Mouse (Mus musculus) heart, embryonic 13.5 days (tissue): Measurements from ENCODE around the gene Lyrm1. TPM values are rescaled to one million over a fixed set of nuclear protein-coding genes. Genes with fewer than 3 reads are reported as not detected.

Experiments
- ATAC-seq: fragments of 200-750 bp; cut with Nextera tagmentation; 2 replicates; pipeline ENCODE4 v1.8.0; 2017; ENCODE audit warnings: moderate TSS enrichment; ENCODE audit not compliant: insufficient number of reproducible peaks, low FRiP score, low TSS enrichment; ENCODE audit errors: extremely low read depth
- H3K27ac ChIP-seq: fragments of 300-500 bp; sonication (generic); replicated peaks from 2 replicates; pipeline ENCODE4 v1.5.1; 2015; ENCODE audit warnings: moderate library complexity, mild to moderate bottlenecking, inconsistent platforms
- H3K27me3 ChIP-seq: fragments of 300-500 bp; sonication (generic); replicated peaks from 2 replicates; pipeline ENCODE4 v1.6.1; 2015; ENCODE audit warnings: mild to moderate bottlenecking, inconsistent platforms
- H3K36me3 ChIP-seq: fragments of 300-500 bp; sonication (generic); 2 replicates; pipeline ENCODE4 v1.6.1; 2015; ENCODE audit warnings: mild to moderate bottlenecking, inconsistent platforms
- H3K4me1 ChIP-seq: fragments of 300-500 bp; sonication (generic); 2 replicates; pipeline ENCODE4 v1.6.1; 2015; ENCODE audit warnings: inconsistent platforms
- H3K4me2 ChIP-seq: fragments of 300-500 bp; sonication (generic); 2 replicates; pipeline ENCODE4 v1.6.1; 2015; ENCODE audit warnings: inconsistent platforms, mild to moderate bottlenecking, moderate library complexity
- H3K4me3 ChIP-seq: fragments of 300-500 bp; sonication (generic); 2 replicates; pipeline ENCODE4 v1.5.1; 2015; ENCODE audit warnings: moderate library complexity, mild to moderate bottlenecking, inconsistent platforms
- H3K9ac ChIP-seq: fragments of 300-500 bp; sonication (generic); 2 replicates; pipeline ENCODE4 v1.6.1; 2015; ENCODE audit warnings: inconsistent platforms, mild to moderate bottlenecking, moderate library complexity
- H3K9me3 ChIP-seq: fragments of 300-500 bp; sonication (generic); 2 replicates; pipeline ENCODE4 v1.6.1; 2016; ENCODE audit warnings: inconsistent platforms
- WGBS: fragments of 180-500 bp; shearing (Covaris S2); methylation state at CpG from one replicate; pipeline ENCODE4 v1.1.7; 2015; ENCODE audit warnings: mixed read lengths; 5-methylcytosine and 5-hydroxymethylcytosine counted together
- polyA plus RNA-seq: library from polyadenylated mRNA; unstranded; fragments of >200 nt; fragmentation: Nextera tagmentation; extraction: Ambion mirVana; gene quantifications from 2 replicates; pipeline ENCODE4 v1.2.1, GENCODE M21; 2015

The Lyrm1 gene
- polyA plus RNA-seq, 1 experiment from 2014 or later, result 8.2 TPM

DNA sequence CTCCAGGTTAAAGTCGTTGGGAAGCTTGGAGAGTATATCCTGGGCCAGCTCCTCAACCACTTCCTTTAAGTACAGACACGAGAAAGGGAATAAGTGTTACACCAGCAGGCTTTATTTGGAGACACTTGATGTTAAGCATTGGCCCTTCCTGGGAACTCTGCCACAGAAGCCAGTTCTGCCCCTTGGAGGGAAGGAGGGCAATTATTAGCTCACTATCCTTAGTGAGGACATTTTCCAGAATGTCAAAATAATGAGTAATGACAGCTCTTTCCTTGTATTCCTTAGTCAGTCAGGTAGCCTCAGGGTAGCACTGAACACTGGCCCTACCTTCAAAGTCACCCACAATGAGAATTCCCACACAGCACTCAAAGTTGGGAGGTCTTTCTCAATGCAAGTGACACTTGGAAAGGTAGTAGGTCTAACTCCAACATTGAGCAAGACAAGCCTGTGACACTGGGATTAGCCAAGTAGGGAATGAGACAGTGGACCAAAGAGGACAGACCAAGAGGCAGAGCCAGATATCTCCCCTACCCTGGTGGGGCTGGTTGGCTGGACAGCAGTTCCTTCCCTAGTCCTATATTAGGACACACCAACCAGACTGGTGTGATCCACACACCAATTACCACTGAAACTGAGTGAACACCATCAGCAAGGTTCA is 33.3 kb downstream of the Lyrm1 start:
- WGBS, result 54% methylated on average over 2 of the region's 2 CpGs
- H3K27me3 ChIP-seq, result no peaks in the 10 kb centered on the region

DNA sequence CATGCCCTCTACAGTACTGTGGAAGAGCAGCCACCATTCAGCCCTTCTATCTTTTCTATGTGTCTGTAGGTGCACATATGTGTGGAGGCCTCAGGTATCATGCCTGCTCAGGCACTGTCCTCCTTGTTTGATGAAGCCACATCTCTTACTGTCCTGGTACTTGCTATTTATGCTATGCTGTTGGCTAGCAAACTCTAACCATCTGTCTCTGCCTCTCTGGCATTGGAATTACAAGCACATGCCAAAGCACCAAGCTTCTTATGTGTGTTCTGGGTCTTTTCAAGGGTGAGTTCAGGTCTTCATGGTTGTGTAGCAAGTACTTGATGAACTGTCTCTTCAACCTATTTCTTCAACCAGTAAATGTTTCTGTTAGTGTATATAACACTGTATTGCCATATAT is 40.7 kb downstream of the Lyrm1 start:
- Histone ChIP-seq H3K9ac (no peak overlapping the region), H3K4me1 (no peaks in the 10 kb centered on the region), H3K4me3 (no peak overlapping the region), H3K9me3 (no peaks in the 10 kb centered on the region), H3K27me3 (no peaks in the 10 kb centered on the region), H3K36me3 (no peaks in the 10 kb centered on the region), H3K4me2 (no peak overlapping the region), H3K27ac (no peak overlapping the region)
- ATAC-seq, result no peak

More for the DNA sequence above, 33.3 kb downstream of the Lyrm1 start:
- H3K36me3 ChIP-seq, result no peaks in the 10 kb centered on the region
- H3K27ac ChIP-seq, result no peak overlapping the region
- no peak overlapping the region for H3K4me2 ChIP-seq
- no peak overlapping the region for H3K4me3 ChIP-seq
- no peaks in the 10 kb centered on the region for H3K4me1 ChIP-seq
- H3K9ac ChIP-seq, result no peak overlapping the region
- no peak for ATAC-seq
- H3K9me3 ChIP-seq, result no peaks in the 10 kb centered on the region

DNA sequence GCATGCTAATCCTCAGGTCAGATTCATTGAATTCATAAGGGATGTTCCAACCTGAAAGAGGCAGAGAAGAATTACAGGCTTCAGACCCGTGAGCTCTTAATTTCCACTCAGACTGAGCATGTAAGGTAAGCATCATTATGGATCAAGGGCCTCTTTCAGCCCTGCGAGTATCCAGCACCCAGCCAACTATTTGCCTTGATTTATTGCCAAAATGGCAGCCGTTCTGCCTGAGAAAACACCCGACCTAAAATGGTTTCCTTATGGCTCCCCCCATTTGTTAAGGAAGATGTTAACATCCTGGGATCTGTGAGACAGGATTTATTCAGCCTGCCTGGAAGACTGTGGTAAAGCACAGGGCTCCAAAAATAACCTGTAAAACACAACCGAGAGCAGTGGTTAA is 41.4 kb downstream of the Lyrm1 start:
- ATAC-seq, result no peak
- no peaks in the 10 kb centered on the region for H3K27me3 ChIP-seq
- H3K4me3 ChIP-seq, result no peak overlapping the region
- 66% methylated on average over 5 of the region's 5 CpGs for WGBS
- no peak overlapping the region for H3K27ac ChIP-seq
- no peaks in the 10 kb centered on the region for H3K4me1 ChIP-seq
- H3K36me3 ChIP-seq, result no peaks in the 10 kb centered on the region
- H3K4me2 ChIP-seq, result no peak overlapping the region
- no peak overlapping the region for H3K9ac ChIP-seq
- H3K9me3 ChIP-seq, result no peaks in the 10 kb centered on the region

GRCm38 (mm10) chr7:119941569-119941968 is 45.9 kb downstream of the Lyrm1 start:
- ATAC-seq, result no peak
- H3K4me3 ChIP-seq, result no peak overlapping the region
- H3K9ac ChIP-seq, result no peak overlapping the region
- no peaks in the 10 kb centered on the region for H3K36me3 ChIP-seq
- 68% methylated on average over 2 of the region's 2 CpGs for WGBS
- no peak overlapping the region for H3K4me2 ChIP-seq
- no peaks in the 10 kb centered on the region for H3K27me3 ChIP-seq
- H3K9me3 ChIP-seq, result no peaks in the 10 kb centered on the region
- no peaks in the 10 kb centered on the region for H3K4me1 ChIP-seq
- no peak overlapping the region for H3K27ac ChIP-seq

DNA sequence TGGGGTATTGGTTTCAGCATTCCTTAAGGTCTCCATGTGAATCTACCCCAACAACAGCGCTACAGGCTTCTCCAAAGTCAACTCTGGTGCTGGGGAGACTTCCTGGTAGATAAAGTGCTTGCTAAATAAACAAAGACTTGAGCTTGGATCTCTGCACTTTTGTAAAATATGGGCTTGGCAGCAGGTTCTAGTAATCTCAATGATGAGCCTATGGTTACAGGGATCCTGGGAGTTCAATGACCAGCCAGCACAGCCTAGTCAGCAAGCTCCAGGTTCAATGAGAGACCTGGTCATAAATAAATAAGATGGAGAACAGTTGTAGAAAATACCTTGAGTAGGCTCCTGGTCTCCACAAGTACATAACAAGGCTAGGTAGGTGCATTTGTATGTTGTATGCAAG is 58.4 kb downstream of the Lyrm1 start:
- Histone ChIP-seq H3K27me3 (no peaks in the 10 kb centered on the region), H3K4me2 (no peak overlapping the region), H3K9me3 (no peaks in the 10 kb centered on the region), H3K36me3 (no peaks in the 10 kb centered on the region), H3K4me3 (no peak overlapping the region), H3K27ac (no peak overlapping the region), H3K9ac (no peak overlapping the region), H3K4me1 (peaks cover 10% of the 10 kb centered on the region)
- 46% methylated on average over 1 of the region's 1 CpGs for WGBS
- no peak for ATAC-seq

GRCm38 (mm10) chr7:119957421-119957820 is 61.8 kb downstream of the Lyrm1 start:
- H3K4me2 ChIP-seq, result no peak overlapping the region
- no peak overlapping the region for H3K4me3 ChIP-seq
- no peaks in the 10 kb centered on the region for H3K27me3 ChIP-seq
- H3K27ac ChIP-seq, result no peak overlapping the region
- H3K9ac ChIP-seq, result no peak overlapping the region
- H3K4me1 ChIP-seq, result peaks cover 14% of the 10 kb centered on the region
- no peaks in the 10 kb centered on the region for H3K9me3 ChIP-seq
- ATAC-seq, result no peak
- no peaks in the 10 kb centered on the region for H3K36me3 ChIP-seq

- WGBS, result 50% methylated on average over 4 of the region's 4 CpGs
- no peak overlapping the region for H3K9ac ChIP-seq
- no peak overlapping the region for H3K4me2 ChIP-seq
- no peaks in the 10 kb centered on the region for H3K27me3 ChIP-seq
- ATAC-seq, result no peak
- H3K9me3 ChIP-seq, result no peaks in the 10 kb centered on the region
- H3K4me1 ChIP-seq, result peaks cover 11% of the 10 kb centered on the region
- no peak overlapping the region for H3K27ac ChIP-seq
- H3K36me3 ChIP-seq, result no peaks in the 10 kb centered on the region
- no peak overlapping the region for H3K4me3 ChIP-seq
Observed at GRCm38 (mm10) chr7:119959091-119959490, 63.4 kb downstream of the Lyrm1 start.

GRCm38 (mm10) chr7:119959491-119959890 is 63.8 kb downstream of the Lyrm1 start:
- WGBS, result 80% methylated on average over 4 of the region's 4 CpGs
- Histone ChIP-seq H3K4me1 (peaks cover 7% of the 10 kb centered on the region), H3K9ac (no peak overlapping the region), H3K4me3 (no peak overlapping the region), H3K36me3 (no peaks in the 10 kb centered on the region), H3K4me2 (no peak overlapping the region), H3K9me3 (no peaks in the 10 kb centered on the region), H3K27me3 (no peaks in the 10 kb centered on the region), H3K27ac (no peak overlapping the region)
- ATAC-seq, result no peak

GRCm38 (mm10) chr7:119960006-119960405 is 64.3 kb downstream of the Lyrm1 start:
- no peak for ATAC-seq

DNA sequence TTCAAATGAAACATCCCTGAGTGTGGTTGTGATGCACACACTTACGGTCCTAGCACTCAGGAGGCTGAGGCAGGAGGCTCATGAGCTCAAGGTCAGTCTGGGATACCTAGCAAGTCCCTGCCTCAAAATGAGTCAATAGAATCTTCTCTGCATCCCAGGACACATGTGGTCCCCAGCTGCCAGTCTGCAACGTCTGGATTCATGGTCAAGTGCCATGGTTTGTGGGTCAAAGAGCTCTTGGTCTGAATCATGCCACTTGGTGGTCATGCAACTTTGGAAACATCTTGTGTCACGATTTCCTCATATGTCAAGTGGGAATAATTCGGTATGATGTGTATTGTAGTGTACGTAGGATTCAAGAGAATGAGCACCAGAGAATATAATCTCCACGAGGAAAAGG is 64.9 kb downstream of the Lyrm1 start:
- H3K36me3 ChIP-seq, result no peaks in the 10 kb centered on the region
- H3K27me3 ChIP-seq, result no peaks in the 10 kb centered on the region
- no peaks in the 10 kb centered on the region for H3K9me3 ChIP-seq
- no peak for ATAC-seq
- 74% methylated on average over 6 of the region's 6 CpGs for WGBS
- H3K27ac ChIP-seq, result no peak overlapping the region
- H3K4me1 ChIP-seq, result 0 out of 2 replicates have a peak, but pooled peaks cover 3% of the 10 kb centered on the region
- H3K4me3 ChIP-seq, result no peak overlapping the region
- no peak overlapping the region for H3K9ac ChIP-seq
- H3K4me2 ChIP-seq, result no peak overlapping the region

More at GRCm38 (mm10) chr7:119960006-119960405, 64.3 kb downstream of the Lyrm1 start:
- Histone ChIP-seq H3K9me3 (no peaks in the 10 kb centered on the region), H3K27me3 (no peaks in the 10 kb centered on the region), H3K4me2 (no peak overlapping the region), H3K27ac (no peak overlapping the region), H3K4me3 (no peak overlapping the region), H3K36me3 (no peaks in the 10 kb centered on the region), H3K9ac (no peak overlapping the region), H3K4me1 (0 out of 2 replicates have a peak, but pooled peaks cover 3% of the 10 kb centered on the region)
- WGBS, result 69% methylated on average over 6 of the region's 6 CpGs

GRCm38 (mm10) chr7:119961107-119961506 is 65.4 kb downstream of the Lyrm1 start:
- Histone ChIP-seq H3K9me3 (no peaks in the 10 kb centered on the region), H3K4me2 (no peak overlapping the region), H3K4me3 (no peak overlapping the region), H3K4me1 (0 out of 2 replicates have a peak, but pooled peaks cover 3% of the 10 kb centered on the region), H3K9ac (no peak overlapping the region), H3K27me3 (no peaks in the 10 kb centered on the region), H3K36me3 (no peaks in the 10 kb centered on the region), H3K27ac (no peak overlapping the region)
- 48% methylated on average over 2 of the region's 2 CpGs for WGBS
- no peak for ATAC-seq

DNA sequence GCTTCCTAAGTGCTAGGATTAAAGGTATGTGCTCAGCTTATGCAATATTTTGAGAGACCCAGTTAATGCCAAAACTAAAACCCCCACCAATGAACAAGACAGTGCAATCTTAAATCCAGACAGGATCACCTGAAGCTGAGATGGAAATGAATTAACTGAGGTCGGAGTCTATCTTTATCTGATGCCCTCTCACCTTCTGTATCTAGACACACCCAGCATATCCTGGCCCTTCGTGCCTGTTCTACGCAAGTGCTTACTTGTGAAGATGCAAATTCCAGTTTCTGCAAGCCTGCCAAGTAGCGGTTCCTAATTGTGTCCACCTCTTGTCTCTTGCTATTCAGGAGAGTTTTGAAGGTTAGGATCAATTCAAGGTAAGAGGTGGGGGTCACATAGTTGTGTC is 69.5 kb downstream of the Lyrm1 start:
- Histone ChIP-seq H3K4me3 (no peak overlapping the region), H3K27me3 (no peaks in the 10 kb centered on the region), H3K9ac (no peak overlapping the region), H3K36me3 (no peaks in the 10 kb centered on the region), H3K4me2 (no peak overlapping the region), H3K9me3 (no peaks in the 10 kb centered on the region), H3K4me1 (0 out of 2 replicates have a peak, but pooled peaks cover 3% of the 10 kb centered on the region), H3K27ac (no peak overlapping the region)
- no peak for ATAC-seq
- WGBS, result 69% methylated on average over 4 of the region's 4 CpGs
